Mouse (Mus musculus) ovary, postnatal 36 days (tissue): Measurements from ENCODE around the gene Cacna1g.

Source experiments
- DNase-seq: peaks from one replicate; pipeline ENCODE4 v3.0.0; 2022; ENCODE audit warnings: low spot score, mixed read lengths

The Cacna1g gene

GRCm38 (mm10) chr11:94359168-94359567, 114.8 kb downstream of the Cacna1g start:
- no peak for DNase-seq
